Mouse (Mus musculus): ENCODE data around the gene Tubb3. TPM values are rescaled to one million over a fixed set of nuclear protein-coding genes. Genes with fewer than 3 reads are reported as not detected.

Gene Tubb3
- polyA plus RNA-seq, 1 experiment: 3,474 TPM

DNA sequence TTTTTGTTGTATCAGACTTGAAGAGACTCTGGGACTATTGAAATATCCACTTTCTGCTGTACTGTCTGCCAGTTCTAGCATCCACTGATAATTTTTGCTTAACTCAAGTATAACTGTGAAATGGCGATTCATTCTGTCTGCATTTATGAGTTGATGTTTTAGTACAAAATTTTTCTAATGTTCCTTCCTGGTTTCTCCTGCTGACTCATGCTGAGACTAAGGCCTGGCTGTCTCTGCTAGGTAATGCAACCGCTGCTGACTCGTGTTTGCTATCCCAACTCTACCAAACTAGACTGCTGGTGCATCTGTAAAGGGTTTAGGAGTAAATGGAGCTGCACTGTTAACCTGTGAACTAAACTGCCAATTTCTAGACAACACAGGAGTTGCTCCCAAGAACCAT, 56.3 kb downstream of the Tubb3 start:
- TF ChIP-seq CTCF (IDR thresholded peaks at IDR 0.05; ENCODE audit: borderline replicate concordance, extremely low read depth, insufficient read depth, insufficient read length): no peak
- no peak for TF ChIP-seq POLR2A (IDR thresholded peaks at IDR 0.05; ENCODE audit: borderline replicate concordance, extremely low read depth, insufficient read depth, insufficient read length, poor library complexity, severe bottlenecking)
- DNase-seq (ENCODE audit: low read depth): no peak

Other genes with a start within 250 kb of the Tubb3 start
- 0.37 and 0.66 TPM in 2 replicates for gene Dpep1, start 225.2 kb upstream of the Tubb3 start, polyA plus RNA-seq (2012; rRNA removed)
- 146 and 154 TPM in 2 replicates for gene Chmp1a, start 198.7 kb upstream of the Tubb3 start, polyA plus RNA-seq (2012; rRNA removed)
- 6.8 TPM in 2 replicates for gene Spata33, start 198.6 kb upstream of the Tubb3 start, polyA plus RNA-seq (2012; rRNA removed)
- gene Cdk10, start 186.6 kb upstream of the Tubb3 start, polyA plus RNA-seq (2012; rRNA removed): 102 and 136 TPM in 2 replicates
- 3.2 and 3.9 TPM in 2 replicates for gene Spata2l, start 175.2 kb upstream of the Tubb3 start, polyA plus RNA-seq (2012; rRNA removed)
- gene Zfp276, start 157.2 kb upstream of the Tubb3 start, polyA plus RNA-seq (2012; rRNA removed): 39.1 and 40.8 TPM in 2 replicates
- gene Vps9d1, start 157.1 kb upstream of the Tubb3 start, polyA plus RNA-seq (2012; rRNA removed): 130 and 175 TPM in 2 replicates
- gene Fanca, start 92.8 kb upstream of the Tubb3 start, polyA plus RNA-seq (2012; rRNA removed): 19.4 and 42.7 TPM in 2 replicates
- gene Spire2, start 78.7 kb upstream of the Tubb3 start, polyA plus RNA-seq (2012; rRNA removed): 42.0 and 47.0 TPM in 2 replicates
- gene Tcf25, start 37.7 kb upstream of the Tubb3 start, polyA plus RNA-seq (2012; rRNA removed): 313 and 402 TPM in 2 replicates
- 0.05 and 0.08 TPM in 2 replicates for gene Mc1r, start 4.3 kb upstream of the Tubb3 start, polyA plus RNA-seq (2012; rRNA removed)
- 53.2 and 55.5 TPM in 2 replicates for gene Def8, start 12.1 kb downstream of the Tubb3 start, polyA plus RNA-seq (2012; rRNA removed)
- gene Afg3l1, start 66.5 kb downstream of the Tubb3 start, polyA plus RNA-seq (2012; rRNA removed): 31.8 and 35.3 TPM in 2 replicates
- 85.3 and 88.4 TPM in 2 replicates for gene Dbndd1, start 104.0 kb downstream of the Tubb3 start, polyA plus RNA-seq (2012; rRNA removed)
- 32.5 and 45.1 TPM in 2 replicates for gene Gas8, start 107.4 kb downstream of the Tubb3 start, polyA plus RNA-seq (2012; rRNA removed)
- 20.9 and 30.1 TPM in 2 replicates for gene Rhou, start 242.5 kb downstream of the Tubb3 start, polyA plus RNA-seq (2012; rRNA removed)